Mouse (Mus musculus) adrenal gland, adult 8-10 months (tissue): Measurements from ENCODE around the gene Dirc2. TPM values are rescaled to one million over a fixed set of nuclear protein-coding genes. Genes with fewer than 3 reads are reported as not detected.

Experiments
- DNase-seq: peaks from one replicate; pipeline ENCODE4 v3.0.0; 2022
- total RNA-seq, 4 experiments: library from RNA; stranded (reverse); gene quantifications; 2 replicates each; pipeline ENCODE4 v1.2.4; 2022

Gene Dirc2
- total RNA-seq, 4 experiments from 2014 or later: 32.3 to 57.3 (median 43.9) TPM

DNA sequence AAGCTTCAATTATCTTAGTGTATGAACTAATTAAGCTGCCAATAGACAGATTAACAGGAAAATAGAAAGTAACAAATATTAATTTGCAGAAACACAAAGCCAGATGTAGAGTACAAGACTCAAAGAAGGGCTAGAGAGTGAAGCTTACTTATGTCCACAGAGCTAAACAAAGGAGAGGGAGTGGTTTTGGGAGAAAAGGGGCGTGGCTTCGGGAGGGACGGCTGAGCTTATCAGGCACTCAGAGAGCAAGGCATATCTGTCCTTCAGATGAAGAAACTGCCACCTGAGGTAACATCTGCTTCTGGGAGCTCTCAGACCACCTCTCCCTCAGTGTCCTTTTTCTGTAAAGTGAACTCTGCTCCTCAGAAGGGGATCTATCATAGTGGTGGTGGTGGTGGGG is 90.7 kb downstream of the Dirc2 start:
- no peak for DNase-seq

GRCm38 (mm10) chr16:35677511-35678113 is 91.5 kb downstream of the Dirc2 start:
- DNase-seq: no peak

DNA sequence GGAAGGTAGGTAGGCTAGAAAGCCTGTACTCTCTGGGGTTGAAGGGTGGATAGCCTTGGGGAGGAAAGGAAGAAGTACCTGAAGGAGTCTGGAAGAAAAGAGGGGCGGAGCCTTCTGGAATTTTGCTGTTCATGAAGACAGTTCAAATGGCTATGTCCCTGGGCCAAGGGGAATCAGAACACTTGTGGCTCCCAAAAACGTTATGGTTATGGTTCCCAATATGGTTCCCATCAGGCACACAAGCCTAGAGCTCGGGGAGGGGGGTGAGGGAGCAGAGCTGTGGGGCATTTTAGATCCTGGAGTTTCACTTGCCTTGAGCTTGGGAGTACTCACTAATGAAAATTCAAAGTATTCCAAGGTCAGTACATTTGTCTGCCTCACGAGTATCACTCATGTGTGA is 104.3 kb downstream of the Dirc2 start:
- DNase-seq: no peak

GRCm38 (mm10) chr16:35663831-35664414 is 105.2 kb downstream of the Dirc2 start:
- no peak for DNase-seq

GRCm38 (mm10) chr16:35660222-35660621 is 108.9 kb downstream of the Dirc2 start:
- DNase-seq: no peak

DNA sequence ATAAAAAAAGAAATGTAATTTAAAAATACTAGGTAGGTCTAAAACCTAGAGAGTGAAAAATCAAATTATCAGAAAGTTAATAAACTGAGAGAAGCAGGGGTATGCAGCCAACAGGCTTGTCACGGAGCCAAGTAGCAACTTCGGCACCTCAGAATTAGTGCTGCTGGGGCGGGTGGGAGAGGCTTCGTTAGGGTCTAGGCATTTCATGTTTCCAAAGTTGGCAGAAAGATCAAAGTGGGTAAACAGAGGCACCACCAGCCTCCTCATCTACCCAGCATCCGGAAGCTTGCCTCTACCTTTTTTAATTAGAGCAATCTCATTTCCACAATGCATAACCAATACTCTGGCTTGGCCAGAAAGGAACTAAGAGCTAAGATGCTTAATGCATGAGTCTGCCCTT is 115.2 kb downstream of the Dirc2 start:
- no peak for DNase-seq

- peak; percentile 38 for DNase-seq
These were observed 116.5 kb downstream of the Dirc2 start for GRCm38 (mm10) chr16:35652706-35653105.

- DNase-seq: peak; percentile 90
These were observed 117.0 kb downstream of the Dirc2 start for GRCm38 (mm10) chr16:35652206-35652605.

DNA sequence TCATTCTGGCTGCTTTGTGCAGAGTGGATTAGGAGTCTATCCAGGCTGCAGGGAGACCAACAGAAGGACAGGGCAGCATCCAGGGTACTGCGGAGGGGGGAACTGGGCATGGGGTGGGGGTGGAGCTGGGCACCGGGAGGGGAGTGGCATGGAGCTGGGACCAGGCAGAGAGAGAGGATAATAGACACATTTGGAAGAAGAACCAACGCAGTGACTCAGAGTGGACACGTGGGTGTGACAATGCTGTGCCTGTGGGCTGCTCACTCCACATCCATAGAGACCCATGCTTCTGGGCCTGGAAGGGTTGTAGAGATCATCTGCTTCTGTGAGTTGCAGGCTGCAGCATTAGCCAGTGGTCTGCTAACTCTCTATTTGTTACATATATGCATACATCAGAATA is 120.3 kb downstream of the Dirc2 start:
- no peak for DNase-seq

Other genes with a start within 250 kb of the Dirc2 start
- gene Sema5b, start 228.2 kb downstream of the Dirc2 start, total RNA-seq: 10 to 100 TPM in 2 of 4 experiments, 1 to 10 TPM in 2; 1.1 to 33.5 (median 15.4) TPM
- 1 to 10 TPM; 6.6 to 9.8 (median 7.8) TPM for gene Hspbap1, start 1.0 kb upstream of the Dirc2 start, total RNA-seq
- gene Parp14, start 102.2 kb upstream of the Dirc2 start, total RNA-seq: 10 to 100 TPM; 11.7 to 16.3 (median 15.5) TPM
- gene Parp9, start 169.1 kb upstream of the Dirc2 start, total RNA-seq: 10 to 100 TPM; 13.3 to 19.8 (median 15.6) TPM
- gene Dtx3l, start 169.8 kb upstream of the Dirc2 start, total RNA-seq: 10 to 100 TPM in 2 of 4 experiments, 1 to 10 TPM in 2; 8.2 to 14.3 (median 11.2) TPM
- 10 to 100 TPM; 63.4 to 91.0 (median 68.9) TPM for gene Kpna1, start 209.4 kb upstream of the Dirc2 start, total RNA-seq